Mouse (Mus musculus): Measurements from ENCODE around the gene Sobp.

- TF ChIP-seq CTCF (IDR thresholded peaks at IDR 0.05; ENCODE audit: borderline replicate concordance, insufficient read depth, low read length) (no peak), POLR2A (IDR thresholded peaks at IDR 0.05; ENCODE audit: low read depth, low read length) (no peak)
Measured at GRCm38 (mm10) chr10:43171106-43171505, 3.2 kb downstream of the Sobp start.

Measured in embryonic fibroblast, embryonic 13.5 days (primary cell).